7 mouse cellular contexts compared by ENCODE assay signal in genomic region chr15:5144021-5144778, GRCm38 (mm10). TPM values are rescaled to one million over a fixed set of nuclear protein-coding genes. Genes with fewer than 3 reads are reported as not detected.
DNase-seq lines count a peak whose midpoint lies in the region; ATAC-seq and TF ChIP-seq lines count a peak whose summit lies in the region.

No protein-coding gene starts in this region.

- peak; percentile 43 for DNase-seq in G1E (ENCODE audit: low spot score)
- peak; percentile 86 for DNase-seq in brain, embryonic 14.5 days (ENCODE audit: low read depth)
- DNase-seq in hindbrain, embryonic 11.5 days (ENCODE audit: low spot score), result peak; percentile 80
- peak; percentile 40 to 56 for DNase-seq in left cerebral cortex, adult 8-10 months (ENCODE audit: low spot score in 2 of 2)
- DNase-seq in right cerebral cortex, postnatal 4 days, result peak; percentile 81

- H3K27ac ChIP-seq in forebrain, embryonic 12.5 days, result peak overlapping the region; percentile 94
- H3K27ac ChIP-seq in hindbrain, embryonic 11.5 days (ENCODE audit: low read depth, low read length), result peak overlapping the region; percentile 91
- no peak overlapping the region for H3K27ac ChIP-seq in macrophage

- no peak for TF ChIP-seq POLR2A in brain, embryonic 14.5 days (IDR thresholded peaks at IDR 0.05; ENCODE audit: borderline replicate concordance, extremely low read depth, insufficient read depth, insufficient read length, poor library complexity, severe bottlenecking)

- H3K4me3 ChIP-seq in G1E (ENCODE audit: low read depth, low read length) (peak overlapping the region; percentile 96), macrophage (ENCODE audit: inconsistent target) (peak overlapping the region; percentile 63)
- peak overlapping the region; percentile 83 for H3K4me3 ChIP-seq in forebrain, embryonic 12.5 days (replicated peaks)
- H3K4me3 ChIP-seq in hindbrain, embryonic 11.5 days (ENCODE audit: low read depth, low read length), result peak overlapping the region; percentile 85

- peaks cover 52% of the 10 kb centered on the region for H3K79me2 ChIP-seq in macrophage (ENCODE audit: inconsistent target)

- H3K4me2 ChIP-seq in forebrain, embryonic 12.5 days, result peak overlapping the region; percentile 60
- H3K4me2 ChIP-seq in hindbrain, embryonic 11.5 days (replicated peaks; ENCODE audit: low read depth, low read length), result peak overlapping the region; percentile 57

- no peak for TF ChIP-seq CTCF in G1E (IDR thresholded peaks at IDR 0.05; ENCODE audit: low read depth, low read length)
- peak; percentile 34; the same call in 1 of the 2 replicates for TF ChIP-seq CTCF in brain, embryonic 14.5 days (IDR thresholded peaks at IDR 0.05; ENCODE audit: borderline replicate concordance, extremely low read depth, insufficient read depth, insufficient read length)

- peaks cover 67% of the 10 kb centered on the region for H3K4me1 ChIP-seq in G1E (ENCODE audit: insufficient read depth, low read depth, low read length)
- peaks cover 13% of the 10 kb centered on the region for H3K4me1 ChIP-seq in forebrain, embryonic 12.5 days
- no peaks in the 10 kb centered on the region; the same call in 1 of the 2 replicates for H3K4me1 ChIP-seq in hindbrain, embryonic 11.5 days (replicated peaks; ENCODE audit: control insufficient read depth, insufficient read depth, low read length)

- ATAC-seq in G1E (ENCODE audit: extremely low read depth, insufficient number of reproducible peaks, low FRiP score, poor library complexity, severe bottlenecking), result no peak
- ATAC-seq in forebrain, embryonic 12.5 days (ENCODE audit: low FRiP score), result peak; percentile 94
- ATAC-seq in hindbrain, embryonic 11.5 days (ENCODE audit: low FRiP score), result peak; percentile 94

- H3K36me3 ChIP-seq in G1E (replicated peaks) (peaks cover 27% of the 10 kb centered on the region), macrophage (ENCODE audit: inconsistent target) (no peaks in the 10 kb centered on the region)
- no peaks in the 10 kb centered on the region for H3K36me3 ChIP-seq in forebrain, embryonic 12.5 days (replicated peaks)
- no peaks in the 10 kb centered on the region for H3K36me3 ChIP-seq in hindbrain, embryonic 11.5 days (ENCODE audit: control insufficient read depth, insufficient read depth, low read length)

- peak overlapping the region; percentile 87 for H3K9ac ChIP-seq in forebrain, embryonic 12.5 days
- H3K9ac ChIP-seq in hindbrain, embryonic 11.5 days (ENCODE audit: low read depth, low read length), result peak overlapping the region; percentile 84

- WGBS in forebrain, embryonic 12.5 days, result under 1% methylated on average over 59 of the region's 61 CpGs
- 1% methylated on average over 52 of the region's 61 CpGs for WGBS in hindbrain, embryonic 11.5 days
- WGBS in macrophage (ENCODE audit: missing documents), result under 1% methylated on average over 58 of the region's 61 CpGs

- H3K27me3 ChIP-seq in G1E (ENCODE audit: insufficient read depth, low read length), result no peaks in the 10 kb centered on the region
- no peaks in the 10 kb centered on the region for H3K27me3 ChIP-seq in forebrain, embryonic 12.5 days
- H3K27me3 ChIP-seq in hindbrain, embryonic 11.5 days (ENCODE audit: control insufficient read depth, insufficient read depth, low read length), result no peaks in the 10 kb centered on the region

- H3K9me3 ChIP-seq in G1E (replicated peaks), result no peaks in the 10 kb centered on the region
- no peaks in the 10 kb centered on the region for H3K9me3 ChIP-seq in forebrain, embryonic 12.5 days
- H3K9me3 ChIP-seq in hindbrain, embryonic 11.5 days (ENCODE audit: control insufficient read depth, low read length), result no peaks in the 10 kb centered on the region

RNA-seq across cellular contexts. Expression of gene Prkaa1, which starts 0.5 kb away (rescaled TPM):
- total RNA-seq in G1E (2014; fragmentation: Nextera tagmentation), result 109 and 121 TPM in 2 replicates
- total RNA-seq in G1E (2017), result 66.7 and 79.5 TPM in 2 replicates
- polyA plus RNA-seq in G1E (2012), result 4.5 and 5.8 TPM in 2 replicates
- polyA plus RNA-seq in brain, embryonic 14.5 days (2012; rRNA removed), result 11.5 and 14.4 TPM in 2 replicates
- polyA plus RNA-seq in forebrain, embryonic 12.5 days (2016; fragmentation: Nextera tagmentation; extraction: Ambion mirVana), result 14.7 and 14.9 TPM in 2 replicates
- polyA plus RNA-seq in hindbrain, embryonic 11.5 days (2014; fragmentation: Nextera tagmentation; extraction: Ambion mirVana), result 19.8 and 20.6 TPM in 2 replicates
- total RNA-seq in left cerebral cortex, adult 8-10 months (2022), result 10 to 100 TPM; 23.2 to 24.7 (median 24.2) TPM
- total RNA-seq in macrophage (2018; cell fraction: chromatin; rRNA removed), result 10 to 100 TPM; 10.4 to 40.4 (median 28.3) TPM
- 10 to 100 TPM; 19.2 to 34.7 (median 30.9) TPM for total RNA-seq in macrophage (2018; cell fraction: cytosol; rRNA removed)
- 10 to 100 TPM; 13.8 to 60.4 (median 30.0) TPM for total RNA-seq in macrophage (2018; cell fraction: nucleus; rRNA removed)
- 20.7 to 31.7 TPM (median 23.3 TPM) in 3 replicates for polyA plus RNA-seq in macrophage (2018)

RNA-seq across cellular contexts. Expression of gene Rpl37, which starts 27.8 kb away (rescaled TPM):
- total RNA-seq in G1E (2014; fragmentation: Nextera tagmentation) (374 and 438 TPM in 2 replicates), G1E (2017) (1,244 and 1,575 TPM in 2 replicates)
- polyA plus RNA-seq in G1E (2012) (48.0 and 51.7 TPM in 2 replicates), macrophage (2018) (263 to 496 TPM (median 486 TPM) in 3 replicates)
- polyA plus RNA-seq in brain, embryonic 14.5 days (2012; rRNA removed), result 979 and 999 TPM in 2 replicates
- 475 and 476 TPM in 2 replicates for polyA plus RNA-seq in forebrain, embryonic 12.5 days (2016; fragmentation: Nextera tagmentation; extraction: Ambion mirVana)
- polyA plus RNA-seq in hindbrain, embryonic 11.5 days (2014; fragmentation: Nextera tagmentation; extraction: Ambion mirVana), result 482 and 496 TPM in 2 replicates
- 100 to 1,000 TPM; 292 to 338 (median 307) TPM for total RNA-seq in left cerebral cortex, adult 8-10 months (2022)
- 100 to 1,000 TPM in 1 of 26 experiments, 10 to 100 TPM in 25; 35.7 to 113 (median 67.1) TPM for total RNA-seq in macrophage (2018; cell fraction: chromatin; rRNA removed)
- total RNA-seq in macrophage (2018; cell fraction: cytosol; rRNA removed), result 100 to 1,000 TPM; 142 to 422 (median 216) TPM
- 100 to 1,000 TPM in 1 of 26 experiments, 10 to 100 TPM in 25; 34.6 to 137 (median 64.8) TPM for total RNA-seq in macrophage (2018; cell fraction: nucleus; rRNA removed)

RNA-seq across cellular contexts. Expression of gene Card6, which starts 35.9 kb away (rescaled TPM):
- 19.2 and 20.8 TPM in 2 replicates for total RNA-seq in G1E (2014; fragmentation: Nextera tagmentation)
- total RNA-seq in G1E (2017), result 6.0 and 7.5 TPM in 2 replicates
- polyA plus RNA-seq in G1E (2012), result 1.9 and 2.0 TPM in 2 replicates
- 0.48 and 0.70 TPM in 2 replicates for polyA plus RNA-seq in brain, embryonic 14.5 days (2012; rRNA removed)
- 0.45 and 1.1 TPM in 2 replicates for polyA plus RNA-seq in forebrain, embryonic 12.5 days (2016; fragmentation: Nextera tagmentation; extraction: Ambion mirVana)
- polyA plus RNA-seq in hindbrain, embryonic 11.5 days (2014; fragmentation: Nextera tagmentation; extraction: Ambion mirVana), result 1.3 and 1.6 TPM in 2 replicates
- total RNA-seq in left cerebral cortex, adult 8-10 months (2022), result 1 to 10 TPM; 2.2 to 3.0 (median 2.8) TPM
- total RNA-seq in macrophage (2018; cell fraction: chromatin; rRNA removed), result 1 to 10 TPM in 19 of 26 experiments, under 1 TPM in 7; 0.27 to 9.2 (median 2.6) TPM
- 1 to 10 TPM in 24 of 26 experiments, under 1 TPM in 2; 0.43 to 6.0 (median 3.8) TPM for total RNA-seq in macrophage (2018; cell fraction: cytosol; rRNA removed)
- total RNA-seq in macrophage (2018; cell fraction: nucleus; rRNA removed), result 1 to 10 TPM in 21 of 26 experiments, under 1 TPM in 5; 0.29 to 7.5 (median 2.0) TPM
- polyA plus RNA-seq in macrophage (2018), result 1.9 to 5.0 TPM (median 4.0 TPM) in 3 replicates

RNA-seq across cellular contexts. Expression of gene Ttc33, which starts 41.1 kb away (rescaled TPM):
- 14.8 and 26.0 TPM in 2 replicates for total RNA-seq in G1E (2014; fragmentation: Nextera tagmentation)
- 63.5 and 64.7 TPM in 2 replicates for total RNA-seq in G1E (2017)
- polyA plus RNA-seq in G1E (2012), result 10.6 and 47.8 TPM in 2 replicates
- polyA plus RNA-seq in brain, embryonic 14.5 days (2012; rRNA removed), result 24.5 and 29.0 TPM in 2 replicates
- polyA plus RNA-seq in forebrain, embryonic 12.5 days (2016; fragmentation: Nextera tagmentation; extraction: Ambion mirVana), result 42.4 and 46.2 TPM in 2 replicates
- 50.6 and 52.1 TPM in 2 replicates for polyA plus RNA-seq in hindbrain, embryonic 11.5 days (2014; fragmentation: Nextera tagmentation; extraction: Ambion mirVana)
- 100 to 1,000 TPM in 1 of 4 experiments, 10 to 100 TPM in 3; 81.2 to 100 (median 86.1) TPM for total RNA-seq in left cerebral cortex, adult 8-10 months (2022)
- 10 to 100 TPM in 18 of 26 experiments, 1 to 10 TPM in 8; 4.7 to 38.5 (median 15.6) TPM for total RNA-seq in macrophage (2018; cell fraction: chromatin; rRNA removed)
- 10 to 100 TPM; 19.9 to 58.1 (median 30.9) TPM for total RNA-seq in macrophage (2018; cell fraction: cytosol; rRNA removed)
- 10 to 100 TPM in 23 of 26 experiments, 1 to 10 TPM in 3; 9.4 to 45.3 (median 15.0) TPM for total RNA-seq in macrophage (2018; cell fraction: nucleus; rRNA removed)
- polyA plus RNA-seq in macrophage (2018), result 23.6 to 34.6 TPM (median 34.1 TPM) in 3 replicates
